Mouse (Mus musculus) embryonic fibroblast, embryonic 13.5 days (primary cell): ENCODE measurements around the gene Zranb3.

Experiments
- CTCF ChIP-seq: IDR thresholded peaks from 2 replicates; pipeline ENCODE4 v1.5.1; 2011; ENCODE audit warnings: mild to moderate bottlenecking, control low read depth, low read length, moderate library complexity, borderline replicate concordance; ENCODE audit not compliant: insufficient read depth
- POLR2A ChIP-seq: IDR thresholded peaks from 2 replicates; pipeline ENCODE4 v1.6.1; 2011; ENCODE audit warnings: low read depth, mild to moderate bottlenecking, control low read depth, low read length, moderate library complexity

- TF ChIP-seq POLR2A (no peak), CTCF (no peak)
These were observed 156.9 kb downstream of the Zranb3 start for GRCm38 (mm10) chr1:127945696-127946575.
